Mouse (Mus musculus) brain, embryonic 18.5 days (tissue): ENCODE measurements around the gene Efhc1.

Experiments
- DNase-seq: peaks from one replicate; pipeline ENCODE4 v3.0.0-alpha.2; 2012; ENCODE audit warnings: low read depth, low spot score

Gene Efhc1

GRCm38 (mm10) chr1:21006775-21007174, 55.3 kb downstream of the Efhc1 start:
- DNase-seq: no peak

GRCm38 (mm10) chr1:21007941-21008701, 56.7 kb downstream of the Efhc1 start:
- no peak for DNase-seq

DNA sequence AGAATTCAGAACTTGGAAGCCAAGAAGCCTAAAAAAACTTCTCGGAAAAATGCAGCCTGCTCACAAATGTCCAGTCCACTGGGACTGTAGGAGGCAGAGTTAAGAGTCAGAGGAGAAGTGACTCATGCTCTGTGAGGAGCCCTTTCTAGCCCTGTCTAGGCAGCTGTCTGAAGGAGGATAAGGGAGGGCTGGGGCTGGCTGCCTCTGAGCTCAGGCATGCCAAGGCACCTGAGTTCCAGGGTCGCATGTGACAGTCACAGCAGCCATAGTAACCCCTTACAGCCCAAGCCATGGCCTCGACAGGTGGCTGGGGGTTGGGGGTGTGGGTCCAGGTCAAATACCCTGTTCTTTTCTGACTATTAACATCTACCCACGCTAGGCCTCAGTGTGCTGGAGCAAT, 57.5 kb downstream of the Efhc1 start:
- no peak for DNase-seq

GRCm38 (mm10) chr1:21010282-21010800, 58.9 kb downstream of the Efhc1 start:
- DNase-seq: no peak

DNA sequence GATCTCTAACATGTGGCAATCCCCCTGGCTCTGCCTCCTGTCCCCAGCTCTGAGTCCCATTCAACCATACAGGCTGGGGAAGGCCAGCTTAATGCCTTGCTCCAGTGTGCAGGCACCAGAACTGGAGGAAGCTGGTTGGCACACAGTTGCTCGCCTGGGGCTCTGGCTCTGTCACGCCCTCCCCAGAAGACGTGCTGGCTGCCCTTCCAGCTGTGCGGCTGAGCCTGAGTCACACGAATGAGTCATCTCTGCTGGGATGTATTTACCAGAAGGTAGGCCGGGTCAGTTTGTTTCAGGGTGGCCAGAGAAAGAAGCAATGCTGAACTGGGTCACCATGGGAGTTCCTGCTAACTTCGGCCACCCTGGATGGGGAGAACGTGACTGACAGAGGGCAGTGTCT, 63.0 kb downstream of the Efhc1 start:
- DNase-seq: no peak

GRCm38 (mm10) chr1:21023101-21023500, 71.7 kb downstream of the Efhc1 start:
- no peak for DNase-seq

DNA sequence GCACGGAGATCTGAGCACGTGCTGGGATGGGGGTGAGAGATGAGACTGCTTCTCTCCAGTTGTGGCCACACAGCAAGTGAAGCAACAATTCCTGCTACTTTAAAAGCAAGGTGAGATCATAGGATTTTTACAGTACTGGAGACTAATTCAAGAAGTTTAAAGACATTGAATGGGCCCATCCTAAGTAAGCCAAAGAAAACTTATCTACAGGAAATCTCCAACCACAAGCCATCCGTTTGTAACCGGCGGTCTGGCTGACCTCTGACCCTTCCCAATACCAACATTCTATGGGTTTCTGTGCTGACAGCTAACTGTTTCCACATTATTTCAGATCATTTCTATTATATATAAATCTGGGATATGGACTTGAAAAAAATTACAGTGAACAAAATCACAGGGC, 73.8 kb downstream of the Efhc1 start:
- DNase-seq: no peak

DNA sequence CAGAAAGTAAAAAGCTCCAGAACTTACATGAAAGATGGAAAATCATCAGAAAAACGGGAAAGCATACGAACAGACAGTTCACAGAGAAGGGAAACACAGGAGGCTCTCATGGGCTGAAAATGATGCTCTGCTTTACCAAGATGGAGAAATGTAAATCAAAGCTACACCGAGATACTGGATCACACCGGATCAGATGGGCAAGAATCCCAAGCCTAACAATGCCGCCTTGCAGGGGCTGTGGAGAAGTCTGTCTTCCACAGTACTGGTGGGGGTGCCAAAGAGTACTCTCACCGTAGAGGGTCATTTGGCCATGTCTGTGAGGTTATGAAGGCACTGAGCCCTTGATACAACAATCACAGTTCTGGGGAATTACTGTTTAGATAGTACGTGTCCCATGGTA, 75.1 kb downstream of the Efhc1 start:
- no peak for DNase-seq

- DNase-seq: no peak
These were observed 77.6 kb downstream of the Efhc1 start for GRCm38 (mm10) chr1:21029000-21029399.

DNA sequence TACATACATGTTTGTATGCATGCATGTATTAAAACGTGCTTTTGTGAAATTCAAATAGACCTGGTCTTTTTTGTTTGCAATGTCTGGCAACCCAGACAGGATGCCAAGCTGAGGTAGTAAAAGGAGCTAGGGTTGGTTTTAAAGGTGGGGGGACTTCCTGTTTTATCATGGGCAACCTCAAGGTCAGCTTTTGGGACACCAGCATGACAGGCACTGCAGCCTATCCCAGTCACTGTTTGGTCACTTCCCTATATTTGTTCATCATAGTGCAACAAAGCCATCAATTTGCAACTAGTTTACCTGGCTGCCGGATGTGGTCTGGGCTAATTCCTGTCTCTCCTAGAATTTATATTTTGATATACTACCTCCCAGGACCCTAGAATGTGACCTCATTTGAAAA, 80.2 kb downstream of the Efhc1 start:
- no peak for DNase-seq

- no peak for DNase-seq
These were observed 81.8 kb downstream of the Efhc1 start for GRCm38 (mm10) chr1:21033065-21033791.

DNA sequence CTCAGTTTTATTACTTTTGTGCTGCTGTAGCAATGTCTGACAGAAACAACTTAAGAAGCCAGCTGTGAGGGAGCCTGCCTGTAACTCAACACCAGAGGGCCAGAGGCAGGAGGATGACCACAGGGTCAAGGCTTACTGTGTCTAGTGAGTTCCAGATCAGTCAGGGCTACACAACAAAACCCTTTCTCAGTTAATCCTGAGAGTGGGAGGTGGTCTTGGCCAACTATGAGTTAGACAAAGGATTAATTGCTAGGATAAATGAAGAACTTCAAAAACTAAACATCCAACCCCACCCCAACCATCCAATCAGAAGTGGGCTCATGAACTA, 82.3 kb downstream of the Efhc1 start:
- DNase-seq: no peak

DNA sequence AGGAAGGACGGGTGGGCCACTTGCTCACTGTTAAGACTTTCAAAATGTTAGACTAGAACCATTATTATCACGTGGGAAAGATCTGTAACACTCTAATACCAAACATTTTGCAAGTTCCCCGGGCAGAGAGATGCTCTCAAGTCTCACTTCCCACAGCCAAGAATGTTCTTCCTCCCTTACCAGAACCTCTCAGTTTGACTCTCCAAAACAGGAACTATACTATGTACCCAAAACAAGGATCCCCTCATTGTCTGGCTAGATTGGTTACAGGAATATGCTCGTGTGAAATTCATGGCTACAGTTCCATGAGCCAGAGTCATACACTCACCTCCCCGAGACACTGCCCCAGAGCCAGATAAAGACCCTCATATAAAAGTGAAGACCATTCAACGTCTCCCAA, 84.5 kb downstream of the Efhc1 start:
- DNase-seq: no peak

DNA sequence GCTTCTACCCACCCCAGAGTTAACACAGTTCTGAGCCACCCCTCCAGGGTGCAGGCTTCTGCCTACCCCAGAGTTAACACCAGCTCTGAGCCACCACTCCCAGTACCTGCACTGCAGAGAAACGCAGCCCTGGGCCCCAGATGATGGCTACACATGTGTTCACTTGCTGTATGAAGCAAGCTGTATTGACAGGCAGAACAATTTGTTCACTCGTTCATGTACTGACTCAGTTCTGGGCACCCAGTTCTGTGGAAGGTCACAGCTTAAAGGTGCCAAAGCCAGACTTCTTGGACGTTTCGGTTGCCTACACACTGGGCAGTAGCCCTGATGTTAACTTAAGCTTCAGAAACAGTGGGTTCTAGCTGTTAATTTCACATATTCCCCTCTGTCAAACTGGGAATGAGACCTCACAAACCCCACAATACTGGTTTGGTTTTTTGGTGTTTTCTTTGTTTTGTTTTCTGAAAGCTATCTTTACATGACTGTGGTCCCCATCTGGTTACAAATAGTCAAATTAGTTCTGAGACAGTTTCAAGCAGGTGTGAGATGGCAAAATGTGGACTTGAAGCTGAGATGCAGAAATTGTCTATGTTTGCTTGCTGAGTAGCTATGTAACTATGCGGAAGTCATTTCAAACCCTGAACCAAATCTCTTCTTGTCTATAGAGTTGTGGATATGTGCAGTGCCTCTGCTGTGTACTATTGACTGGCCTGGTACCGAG, 86.6 kb downstream of the Efhc1 start:
- DNase-seq: no peak

GRCm38 (mm10) chr1:21039564-21039963, 88.1 kb downstream of the Efhc1 start:
- DNase-seq: no peak

DNA sequence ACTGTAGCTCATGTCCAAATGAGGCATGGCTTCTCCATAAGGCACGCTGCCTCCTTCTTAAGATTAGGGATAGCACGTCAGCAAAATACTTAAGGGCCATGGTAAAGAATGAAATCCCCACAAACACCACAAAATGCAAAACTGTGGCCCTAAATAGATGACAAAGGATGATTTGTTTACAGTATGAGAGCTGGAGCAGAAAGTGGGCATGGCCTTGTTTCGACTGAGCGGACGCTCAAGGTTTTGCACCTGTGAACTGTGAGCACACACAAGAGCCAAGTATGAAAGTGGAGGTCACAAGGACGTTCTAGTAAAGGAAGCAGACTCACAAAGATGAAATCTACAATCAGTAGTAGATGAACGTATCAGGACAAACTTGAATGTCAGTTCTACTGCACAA, 88.7 kb downstream of the Efhc1 start:
- no peak for DNase-seq
